Mouse (Mus musculus): Measurements from ENCODE around the gene Aanat.
"Not testable (repeated sequence)": the region's sequence is repeated elsewhere in the genome, so short reads cannot be mapped to it uniquely, and the experiment has no call there.

The Aanat gene

DNA sequence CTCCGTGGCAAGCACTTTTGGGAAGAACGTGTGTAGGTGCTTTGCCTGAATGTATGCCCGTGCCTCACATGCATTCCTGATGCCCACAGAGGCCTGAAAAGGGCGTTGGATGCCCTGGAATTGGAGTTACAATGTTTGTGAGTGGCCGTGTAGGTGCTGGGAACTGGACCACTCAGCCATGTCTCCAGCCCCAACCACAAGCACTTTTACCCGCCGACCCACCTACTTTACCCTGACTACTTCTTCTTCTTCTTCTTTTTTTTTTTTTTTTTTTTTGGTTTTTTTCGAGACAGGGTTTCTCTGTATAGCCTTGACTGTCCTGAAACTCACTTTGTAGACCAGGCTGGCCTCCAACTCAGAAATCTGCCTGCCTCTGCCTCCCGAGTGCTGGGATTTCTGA, 24.9 kb downstream of the Aanat start:
- DNase-seq (ENCODE audit: low spot score): not testable (repeated sequence)

DNA sequence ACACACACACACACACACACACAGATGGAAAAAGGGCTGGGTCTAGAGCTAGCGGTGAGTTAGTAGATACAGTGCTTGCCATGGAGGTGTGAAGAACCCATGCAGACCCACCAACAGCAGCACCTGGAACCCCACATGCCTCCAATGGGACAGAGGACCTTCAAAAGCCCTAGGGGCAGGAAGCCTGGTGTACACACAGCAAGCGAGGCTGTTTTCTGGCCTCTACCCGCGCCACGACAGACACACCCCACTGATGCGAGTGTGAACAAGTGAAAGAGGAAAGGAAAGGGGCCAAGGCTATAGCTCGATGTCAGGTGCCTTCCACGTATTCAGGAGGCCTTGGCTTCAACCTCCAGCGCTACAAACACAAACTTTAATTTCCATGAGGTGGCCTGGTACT, 25.7 kb downstream of the Aanat start:
- no peak for DNase-seq (ENCODE audit: low spot score)

DNA sequence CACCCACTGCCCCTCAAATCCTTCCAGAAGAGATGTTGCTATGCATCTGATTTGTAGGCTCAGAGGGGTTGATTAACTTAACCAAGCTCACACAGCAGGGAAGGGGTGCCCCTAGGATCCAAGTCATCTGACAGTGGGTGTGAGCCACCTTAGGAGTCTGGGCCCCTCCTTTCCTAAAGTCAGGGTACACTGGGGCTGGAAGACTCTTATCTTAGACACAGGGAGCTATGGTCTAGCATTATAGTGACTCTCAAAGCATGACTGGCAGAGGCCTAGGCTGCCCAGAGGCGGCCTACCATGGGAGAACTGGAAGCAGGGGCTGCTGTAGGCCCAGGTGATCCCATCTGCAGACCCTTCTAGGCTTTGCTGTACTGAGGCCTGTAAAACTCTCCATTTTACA, 26.3 kb downstream of the Aanat start:
- no peak for DNase-seq (ENCODE audit: low spot score)

DNA sequence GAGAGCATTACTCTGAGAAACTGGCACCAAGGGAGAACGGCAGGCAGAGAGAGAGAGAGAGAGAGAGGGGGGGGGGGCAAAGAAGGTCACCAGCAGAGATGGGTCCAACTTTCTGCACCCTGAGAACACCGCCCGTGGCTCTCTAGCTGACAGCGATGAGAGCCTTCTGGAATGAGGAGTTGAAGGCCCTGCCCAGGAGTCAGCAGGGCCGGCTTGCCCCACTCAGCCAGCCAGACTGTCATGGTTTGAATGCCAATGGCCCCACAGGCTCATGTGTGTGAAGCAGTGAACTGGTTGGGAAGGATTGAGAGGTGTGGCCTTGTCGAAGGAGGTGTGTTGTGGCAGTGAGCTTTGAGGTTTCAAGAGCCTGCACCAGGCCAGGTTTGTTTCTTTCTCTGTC, 27.0 kb downstream of the Aanat start:
- DNase-seq (ENCODE audit: low spot score): no peak

DNA sequence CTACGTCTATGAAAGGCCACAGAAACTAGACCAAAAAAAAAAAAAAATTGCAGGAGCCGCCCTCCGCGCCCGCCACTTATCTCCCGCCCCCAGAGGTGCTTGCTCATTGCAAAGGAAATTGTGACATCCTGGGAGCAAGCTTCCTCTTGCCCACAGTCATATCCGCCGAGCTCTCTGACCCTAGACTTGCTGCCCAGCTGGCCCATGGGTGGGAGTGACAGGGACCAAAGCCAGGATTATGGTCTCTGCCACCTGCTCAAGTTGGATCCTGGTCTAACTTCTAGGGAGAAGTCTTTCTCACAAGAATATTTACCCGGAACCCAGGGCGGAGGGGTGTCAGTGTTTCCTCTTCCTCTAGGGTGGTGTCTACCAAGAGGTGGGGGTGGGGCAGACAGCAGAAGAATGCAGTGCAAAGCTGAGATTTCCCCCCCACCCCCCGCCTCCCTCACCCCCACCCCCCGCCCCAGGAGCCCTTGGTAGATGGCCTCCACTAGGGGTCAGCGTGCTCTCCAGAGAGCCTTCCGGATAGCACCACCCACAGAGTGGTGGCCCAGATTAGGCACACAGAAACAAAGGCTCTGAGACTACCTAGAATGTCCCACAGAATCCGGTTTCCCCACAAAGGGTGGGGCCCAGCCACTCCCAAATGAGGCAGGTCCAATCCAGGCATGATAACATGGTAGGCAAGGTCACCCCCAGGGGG, 29.7 kb downstream of the Aanat start:
- peak; percentile 64 for DNase-seq (ENCODE audit: low spot score)

DNA sequence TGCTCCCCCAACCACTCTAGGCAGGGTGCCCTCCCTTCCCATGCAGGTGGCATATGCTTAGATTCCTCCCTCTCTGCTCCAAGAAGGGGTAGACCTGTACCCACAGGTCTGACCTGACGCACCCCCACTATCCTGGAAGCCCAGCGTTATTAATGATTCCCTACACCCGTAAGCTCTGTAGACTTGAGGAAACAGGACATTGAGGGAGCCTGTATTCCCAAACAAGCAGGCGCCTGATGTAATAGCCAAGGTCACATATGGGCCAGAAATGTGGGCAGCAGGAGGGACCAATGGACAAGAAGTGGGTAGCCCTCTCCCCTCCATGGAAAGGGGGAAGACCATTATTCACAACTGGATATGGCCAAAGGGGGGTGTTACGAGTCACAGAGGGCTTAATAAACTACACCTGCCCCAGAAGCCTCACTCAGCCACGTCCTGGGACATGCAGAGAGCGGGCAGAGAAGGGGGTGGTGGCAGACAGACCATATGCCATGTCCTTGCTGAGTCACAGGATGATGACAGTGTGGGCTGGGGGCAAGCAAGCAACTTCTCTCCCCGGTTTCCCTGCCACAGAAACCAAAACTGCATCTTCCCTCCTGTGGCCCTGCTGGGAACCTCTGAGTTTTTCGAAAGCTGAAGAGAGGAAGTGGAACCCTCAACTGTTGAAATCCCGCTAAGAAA, 30.3 kb downstream of the Aanat start:
- DNase-seq (ENCODE audit: low spot score): no peak

DNA sequence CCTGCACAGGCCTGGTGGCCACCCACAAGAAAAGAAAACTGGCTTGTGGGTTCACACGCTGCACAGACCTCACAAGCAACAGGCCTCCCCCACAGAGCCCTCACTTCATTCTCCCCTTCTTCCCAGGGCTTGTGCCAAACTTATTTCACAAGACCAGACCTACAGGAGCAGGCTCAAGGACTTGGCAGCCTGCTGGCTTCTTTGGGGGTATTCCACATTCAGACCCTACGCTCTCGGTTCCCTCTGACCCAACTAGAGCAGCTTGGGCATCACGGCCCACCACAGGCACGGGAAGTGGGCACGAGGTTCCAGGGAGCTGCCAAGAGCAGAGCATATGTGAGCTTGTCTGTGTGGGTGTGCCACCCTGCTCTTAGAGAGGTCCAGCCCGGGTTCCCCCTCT, 31.4 kb downstream of the Aanat start:
- no peak for DNase-seq (ENCODE audit: low spot score)

DNA sequence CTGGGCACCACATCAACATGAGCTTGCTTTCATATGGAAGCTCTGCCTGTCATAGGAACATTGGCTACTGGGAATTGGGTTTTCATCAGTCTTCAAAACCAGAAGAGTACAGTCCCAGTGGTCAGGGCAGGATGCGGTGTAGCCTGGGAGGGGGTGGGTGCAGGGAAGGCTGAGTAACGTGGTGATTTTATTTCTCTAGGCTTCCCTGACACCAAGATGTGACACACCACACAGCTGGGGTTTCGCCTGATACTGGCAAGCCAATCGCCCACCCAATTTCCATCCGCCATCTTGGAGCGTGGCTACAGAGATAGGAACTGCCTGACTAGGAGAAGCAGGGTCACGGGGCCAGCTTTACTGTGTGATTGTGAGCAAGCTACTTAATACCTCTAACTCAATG, 32.4 kb downstream of the Aanat start:
- no peak for DNase-seq (ENCODE audit: low spot score)

DNA sequence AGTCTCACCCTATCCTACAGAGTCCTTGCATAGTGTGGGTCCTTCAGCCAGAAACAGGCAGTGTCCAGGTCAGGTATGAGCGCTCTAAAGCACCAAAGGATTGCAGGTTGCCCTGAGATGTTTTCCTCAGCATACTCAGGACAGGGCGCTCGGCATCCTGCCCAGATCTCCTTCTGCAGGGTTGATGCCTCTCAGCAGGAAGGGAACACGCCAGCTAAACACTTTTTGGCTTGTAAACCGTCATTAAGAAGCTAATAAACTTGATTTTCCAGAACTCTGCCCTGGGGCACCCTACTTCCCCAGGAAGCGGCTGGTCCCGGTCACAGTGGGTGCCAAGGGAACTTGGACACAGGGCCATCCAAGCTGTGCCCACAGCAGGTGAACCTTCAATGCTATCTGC, 32.9 kb downstream of the Aanat start:
- DNase-seq (ENCODE audit: low spot score): no peak

DNA sequence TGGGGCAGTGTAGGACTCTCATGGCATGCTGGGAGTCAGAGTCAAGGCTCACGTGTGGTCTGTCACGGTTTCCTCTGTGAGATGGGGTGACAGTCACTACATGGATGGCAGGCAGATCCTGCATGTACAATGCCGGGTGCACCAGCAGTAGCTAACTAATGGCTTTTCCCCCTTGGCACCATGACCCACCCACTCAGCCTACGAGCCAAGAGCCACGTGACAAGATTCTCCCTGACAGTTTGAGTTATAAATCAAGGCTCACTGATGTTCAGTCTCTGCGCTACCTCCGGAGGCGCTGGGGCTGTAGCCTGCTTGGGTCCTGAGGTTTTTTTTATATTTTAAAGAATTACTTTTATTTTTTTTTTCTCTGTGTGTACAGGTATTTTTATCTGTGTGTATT, 33.3 kb downstream of the Aanat start:
- no peak for DNase-seq (ENCODE audit: low spot score)

DNA sequence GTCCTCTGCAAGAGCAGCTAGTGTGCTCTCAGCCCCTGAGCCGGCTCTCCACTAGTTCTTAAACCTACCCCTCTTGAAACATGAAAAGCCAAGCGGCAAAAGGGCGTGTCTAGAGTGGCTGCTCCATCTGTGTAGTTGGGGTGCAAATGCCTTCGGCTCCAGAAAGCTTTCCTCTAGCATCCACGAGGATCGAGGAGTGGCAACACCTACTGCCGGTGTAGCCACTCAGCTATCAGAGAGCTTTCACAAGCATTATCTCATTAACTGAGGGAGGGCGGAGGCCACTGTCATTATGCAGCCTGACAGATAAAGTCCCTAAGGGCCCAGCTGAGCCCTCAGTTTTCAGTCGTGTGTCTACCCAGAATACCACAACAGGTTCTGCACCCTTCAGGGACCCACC, 33.8 kb downstream of the Aanat start:
- DNase-seq (ENCODE audit: low spot score): no peak

DNA sequence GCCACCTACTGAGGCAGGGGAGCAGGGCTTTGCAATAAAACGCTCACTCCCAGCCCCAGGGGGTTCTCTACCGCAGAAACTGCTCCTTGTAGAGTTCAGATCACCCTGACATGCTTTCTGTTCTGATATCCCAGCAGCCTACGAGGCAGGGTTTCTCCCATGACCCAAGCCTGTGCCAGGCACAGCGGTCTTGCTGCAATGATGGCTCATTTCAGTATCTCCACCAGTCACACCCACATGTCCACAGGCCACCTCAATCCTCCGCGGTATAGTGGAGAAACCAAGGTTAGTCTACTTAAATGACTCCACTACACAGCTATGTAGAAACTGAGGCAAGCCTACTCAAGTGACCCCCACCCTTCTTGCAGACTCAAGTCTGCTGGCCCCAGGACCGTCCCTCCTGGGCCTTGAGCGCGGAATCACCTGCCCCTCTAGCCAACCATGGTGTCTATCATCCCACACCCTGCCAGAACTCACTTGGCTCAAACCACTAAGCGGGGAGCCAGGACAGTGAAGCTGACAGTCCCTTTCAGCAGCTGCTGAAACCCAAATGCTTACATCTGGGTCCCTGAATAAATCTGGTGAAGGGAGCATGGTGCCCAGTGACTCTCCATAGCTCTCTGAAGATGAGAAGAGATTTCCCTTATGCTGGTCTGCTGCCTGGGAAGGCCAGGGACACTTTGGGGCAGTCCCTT, 34.5 kb downstream of the Aanat start:
- DNase-seq (ENCODE audit: low spot score): no peak

DNA sequence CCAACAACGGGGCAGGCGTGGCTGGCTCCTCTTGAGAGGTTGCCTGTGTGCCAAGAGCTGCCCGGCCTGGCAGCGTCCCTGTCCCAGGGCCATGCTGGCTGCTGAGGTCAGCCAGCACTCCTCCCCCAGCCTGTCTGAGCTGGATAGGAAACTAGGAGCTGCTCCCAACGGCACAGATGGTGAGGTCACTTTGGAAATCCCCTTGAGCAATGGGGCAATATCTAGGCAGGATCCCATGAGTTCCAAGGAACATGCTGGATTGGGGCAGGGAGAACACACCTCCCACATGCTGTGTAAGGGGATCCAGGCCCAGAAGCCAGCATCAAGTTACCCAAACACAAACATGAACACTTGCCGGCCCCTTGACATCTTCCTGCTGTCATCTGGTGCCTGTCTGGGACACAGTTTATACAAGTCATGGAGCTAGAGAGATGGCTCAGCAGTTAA, 35.0 kb downstream of the Aanat start:
- DNase-seq (ENCODE audit: low spot score): no peak

DNA sequence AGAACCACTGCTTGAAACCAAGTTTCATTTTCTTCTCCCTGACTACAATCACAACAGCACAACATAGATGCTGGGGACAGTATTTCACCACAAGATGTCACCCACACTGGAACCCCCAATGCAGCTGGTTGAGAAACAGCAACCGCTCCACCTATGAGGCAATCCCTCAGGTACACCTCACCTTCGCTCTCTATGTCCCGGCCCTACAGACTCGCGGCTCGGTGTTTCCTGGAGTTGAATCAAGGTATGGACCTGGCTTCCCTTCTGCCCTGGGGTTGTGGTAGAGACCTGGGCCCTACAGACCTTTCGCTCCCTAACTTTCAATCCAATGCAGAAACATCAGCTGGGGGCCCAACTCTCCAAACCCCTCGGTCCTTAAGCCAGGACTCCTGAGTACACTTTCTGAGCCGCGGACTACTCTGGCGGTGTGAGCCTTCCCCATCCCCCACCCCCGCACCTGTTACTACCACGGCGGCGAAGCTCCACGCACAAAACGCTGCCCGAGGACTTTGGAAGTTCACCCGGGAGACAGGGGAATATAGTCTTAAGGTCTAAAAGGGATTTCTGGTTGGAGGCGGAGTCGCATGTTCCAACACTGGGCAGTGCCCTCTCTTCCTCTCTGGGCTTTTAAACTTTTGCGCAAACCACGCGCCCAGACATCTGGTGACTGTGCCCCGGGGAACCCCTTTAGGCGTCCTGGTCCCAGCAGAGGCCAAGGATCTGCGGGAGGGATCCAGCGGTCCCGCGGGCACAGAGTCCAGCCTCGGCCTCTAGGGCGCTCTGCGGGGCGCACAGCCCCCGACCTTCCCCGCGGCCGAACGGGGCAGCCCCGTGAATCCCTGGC, 37.3 kb downstream of the Aanat start:
- DNase-seq (ENCODE audit: low spot score): no peak

DNA sequence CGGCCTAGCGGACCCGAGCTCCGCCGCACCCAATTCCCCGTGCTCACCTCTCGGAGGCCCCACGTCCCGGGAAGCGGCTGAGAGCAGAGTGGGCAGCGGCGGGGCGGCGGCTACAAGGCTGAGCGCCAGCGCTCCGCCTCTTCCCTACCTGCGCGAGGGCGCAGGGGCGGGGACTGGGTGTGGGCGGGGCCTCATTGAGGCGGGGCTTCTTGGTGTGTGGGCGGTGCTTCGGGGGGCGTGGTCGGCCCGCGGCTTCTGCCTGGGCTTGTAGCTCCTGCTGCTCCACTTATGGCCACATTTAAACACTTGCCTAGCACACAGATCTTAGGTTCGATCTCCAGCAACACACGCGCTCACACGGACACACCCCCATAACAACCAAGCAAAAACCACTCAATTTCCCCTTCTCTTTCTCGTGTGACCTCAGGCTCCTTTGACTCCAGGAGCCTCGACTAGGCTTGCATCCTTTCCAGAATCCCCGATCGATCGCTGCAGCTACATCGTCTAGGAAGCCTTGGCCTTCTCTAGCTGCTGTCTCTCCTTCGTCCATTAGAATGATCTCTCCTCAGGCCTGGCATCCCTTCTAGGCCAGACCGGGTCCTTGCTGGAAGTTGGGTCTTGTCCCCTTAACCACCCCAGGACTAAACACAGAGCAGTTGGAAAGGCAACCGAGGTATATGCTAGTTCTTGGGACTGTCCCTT, 38.0 kb downstream of the Aanat start:
- peak; percentile 92 for DNase-seq (ENCODE audit: low spot score)

DNA sequence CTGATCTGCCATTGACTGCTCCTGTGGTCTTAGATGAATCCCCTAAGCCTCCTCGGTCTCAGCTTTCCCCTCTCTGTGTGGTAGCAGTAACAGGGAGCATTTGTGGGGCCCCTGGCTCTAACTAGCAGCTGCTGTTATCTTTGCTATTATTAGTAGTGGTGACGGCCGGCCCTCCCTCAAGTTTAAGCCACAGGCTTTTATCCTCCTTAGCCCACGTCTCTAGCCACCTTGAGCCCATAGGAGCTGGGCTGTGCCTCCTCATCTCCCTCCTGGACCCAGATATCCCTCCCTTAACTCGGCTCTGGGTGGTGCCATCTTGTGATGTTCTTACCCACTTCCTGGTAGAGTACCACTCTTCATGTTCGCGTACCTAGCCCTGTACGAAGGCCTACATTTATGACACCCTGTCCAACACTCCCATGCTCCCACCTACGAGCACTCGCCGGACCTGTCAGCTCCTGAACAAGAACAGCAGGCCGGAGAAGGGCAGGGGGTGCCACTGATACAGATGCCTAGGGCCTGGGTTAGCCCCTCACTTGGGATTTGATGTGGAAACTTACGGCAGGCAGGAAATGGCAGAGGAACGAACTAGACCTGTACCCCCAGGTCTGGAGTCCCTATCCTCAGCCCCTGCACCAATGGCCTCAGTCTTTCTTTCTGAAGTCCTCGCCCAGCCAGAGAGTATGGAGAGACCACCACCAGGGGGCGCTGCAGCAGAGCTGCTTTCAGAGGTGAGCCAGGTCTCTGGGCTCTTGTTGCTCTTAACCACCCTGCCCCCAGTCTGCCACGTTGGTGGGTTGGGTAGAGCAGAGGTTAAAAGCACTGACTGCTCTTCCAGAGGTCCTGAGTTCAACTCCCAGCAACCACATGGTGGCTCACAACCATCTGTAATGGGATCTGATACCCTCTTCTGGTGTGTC, 39.1 kb downstream of the Aanat start:
- DNase-seq (ENCODE audit: low spot score): peak; percentile 61

DNA sequence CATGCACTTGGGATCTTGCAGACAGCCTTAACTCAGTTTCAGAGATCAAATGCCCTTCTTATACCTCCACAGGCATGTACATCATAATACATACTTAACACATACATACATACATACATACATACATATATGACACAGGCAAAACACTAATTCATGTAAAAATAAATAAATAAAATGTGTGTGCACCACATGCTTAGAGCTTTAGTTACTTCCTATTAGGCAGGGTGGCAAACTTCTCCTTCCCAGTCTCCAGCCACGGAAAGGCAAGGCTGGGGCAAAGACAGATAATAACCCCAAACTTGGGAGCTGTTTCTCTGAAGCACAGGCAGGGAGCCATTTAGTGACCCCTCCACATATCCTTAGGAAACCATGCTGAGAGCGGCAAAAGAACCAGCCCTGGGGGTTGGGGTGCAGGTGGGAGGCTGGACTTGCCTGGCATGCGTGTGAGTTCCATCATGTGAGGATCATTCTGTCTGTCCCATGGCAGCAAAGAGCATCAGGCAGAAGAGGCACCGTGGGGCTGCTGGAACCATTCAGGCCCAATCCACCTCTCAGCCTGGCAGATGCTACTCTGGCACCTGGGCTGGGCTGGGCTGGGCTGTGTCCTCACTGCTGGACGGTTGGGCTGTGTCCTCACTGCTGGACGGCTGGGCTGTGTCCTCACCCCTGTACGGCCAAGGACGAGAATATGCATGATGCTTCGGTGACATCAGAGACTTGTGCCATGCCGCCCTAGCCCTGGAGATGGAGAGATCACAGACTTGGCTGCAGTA, 40.3 kb downstream of the Aanat start, which contains the start of gene Rhbdf2:
Gene Rhbdf2, minus strand, starts transcription at position 721 of the 773 bp plus-strand sequence.
- no peak for DNase-seq (ENCODE audit: low spot score)

DNA sequence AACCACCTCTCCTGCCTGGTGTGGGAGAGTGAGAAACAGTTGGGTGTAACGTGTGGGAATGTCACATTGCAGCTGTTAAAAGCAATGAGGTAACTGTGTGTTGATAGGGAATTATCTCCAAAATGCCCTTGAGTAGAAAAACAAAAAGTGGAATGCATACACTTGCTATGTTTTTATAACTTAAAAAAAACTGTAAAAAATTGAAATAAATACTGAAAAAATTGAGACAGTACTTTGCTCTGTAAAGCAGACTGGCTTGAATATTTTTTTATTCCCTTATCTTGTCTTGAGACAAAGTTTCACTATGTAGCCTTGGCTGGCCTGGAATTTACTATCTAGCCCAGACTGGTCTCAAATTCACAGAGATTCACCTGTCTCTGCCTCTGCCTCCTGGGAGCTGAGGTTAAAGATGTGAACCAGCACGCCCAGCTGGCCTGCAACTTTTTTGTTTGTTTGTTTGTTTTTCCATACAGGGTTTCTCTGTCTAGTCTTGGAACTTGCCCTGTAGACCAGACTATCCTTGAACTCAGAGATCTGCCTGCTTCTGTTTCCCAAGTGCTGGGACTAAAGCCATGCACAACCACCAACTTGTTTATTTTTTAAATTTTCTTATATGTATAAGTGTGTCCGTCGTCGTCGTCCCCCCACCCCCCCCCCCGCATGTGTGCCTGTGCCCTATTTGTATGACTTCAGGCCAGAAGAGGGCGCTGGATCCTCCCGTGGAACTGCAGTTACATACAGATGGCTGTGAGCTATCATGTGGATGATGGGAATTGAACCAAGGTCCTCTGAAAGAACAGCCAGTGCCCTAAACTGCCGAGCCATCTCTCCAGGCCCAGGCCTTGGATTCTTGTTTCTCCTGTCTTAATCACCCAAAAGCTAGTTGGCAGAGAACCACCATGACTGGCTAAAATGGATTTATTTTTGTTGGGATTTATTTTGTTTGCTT, 41.1 kb downstream of the Aanat start:
- DNase-seq (ENCODE audit: low spot score): no peak

DNA sequence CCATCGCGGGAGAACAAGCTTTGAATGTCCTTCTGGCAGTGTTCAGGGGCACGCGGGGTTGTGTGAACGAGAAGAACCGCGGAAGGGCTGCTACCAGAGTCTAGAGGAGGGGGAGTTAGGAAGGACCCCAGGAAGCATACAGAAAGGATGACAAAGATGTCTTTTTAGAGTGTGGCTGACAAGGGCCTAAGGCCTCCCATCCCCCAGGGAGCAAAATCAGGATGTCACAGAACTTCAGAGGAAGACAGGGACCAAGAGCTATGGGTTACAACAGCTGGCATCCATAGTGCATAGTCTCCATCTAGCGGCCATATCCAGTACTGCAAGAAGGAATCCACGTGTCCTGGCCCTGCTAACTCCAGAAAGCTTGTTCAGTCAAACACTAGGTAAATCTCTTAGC, 42.5 kb downstream of the Aanat start:
- peak; percentile 76 for DNase-seq (ENCODE audit: low spot score)

Data from spleen, adult 12 weeks (tissue).